Mouse (Mus musculus): ENCODE results near the gene Zfp958. TPM values are rescaled to one million over a fixed set of nuclear protein-coding genes. Genes with fewer than 3 reads are reported as not detected.

Zfp958 gene
- polyA plus RNA-seq, 1 experiment from 2014 or later = 16.4 TPM

DNA sequence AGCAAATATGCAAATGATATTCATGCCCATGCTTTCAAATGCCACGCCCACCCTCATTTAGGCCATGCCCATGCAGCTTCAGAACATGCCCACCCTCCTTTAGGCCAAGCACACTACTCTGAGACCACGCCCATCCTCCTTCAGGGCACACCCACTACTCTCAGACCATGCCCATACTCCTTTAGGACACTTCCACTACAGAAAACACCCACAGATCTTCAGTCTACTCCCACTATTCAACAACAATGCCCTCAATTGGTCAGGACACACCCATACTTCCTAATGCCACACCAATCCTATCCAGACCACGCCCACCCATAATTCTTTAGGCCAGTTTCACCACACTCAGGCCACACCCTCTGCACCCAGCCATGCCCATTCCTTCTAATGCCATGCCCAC, 66.8 kb downstream of the Zfp958 start:
- H3K9me3 ChIP-seq (replicated peaks; ENCODE audit: low read length) = no peaks in the 10 kb centered on the region
- 97% methylated on average over 3 of the region's 3 CpGs for WGBS
- no peak overlapping the region for H3K9ac ChIP-seq (ENCODE audit: low read depth, low read length)
- no peaks in the 10 kb centered on the region for H3K36me3 ChIP-seq (ENCODE audit: insufficient read depth, low read length)
- TF ChIP-seq CTCF (IDR thresholded peaks at IDR 0.05; ENCODE audit: low read depth) = no peak
- no peak overlapping the region for H3K4me2 ChIP-seq (ENCODE audit: low read length)
- no peak overlapping the region for H3K4me3 ChIP-seq (replicated peaks; ENCODE audit: low read depth, low read length)
- H3K27ac ChIP-seq = no peak overlapping the region
- DNase-seq (ENCODE audit: low spot score) = peak; percentile 2
- H3K27me3 ChIP-seq (ENCODE audit: insufficient read depth, low read length) = no peaks in the 10 kb centered on the region
- no peaks in the 10 kb centered on the region for H3K4me1 ChIP-seq (replicated peaks; ENCODE audit: insufficient read depth, low read length)
- ATAC-seq (replicated peaks; ENCODE audit: low FRiP score, low read depth) = no peak

Other genes with a start within 250 kb of the Zfp958 start
- gene Cers4, start 120.1 kb upstream of the Zfp958 start, polyA plus RNA-seq (2015; fragmentation: Nextera tagmentation; extraction: Ambion mirVana) = 18.8 and 19.9 TPM in 2 replicates
- gene Shcbp1, start 166.4 kb downstream of the Zfp958 start, polyA plus RNA-seq (2015; fragmentation: Nextera tagmentation; extraction: Ambion mirVana) = 33.4 and 36.6 TPM in 2 replicates